Mouse (Mus musculus) neutrophil, adult 5-6 weeks (primary cell): ENCODE results near the gene Scd2. TPM values are rescaled to one million over a fixed set of nuclear protein-coding genes. Genes with fewer than 3 reads are reported as not detected.
A peak's percentile ranks its signal among the peaks of the same experiment; 100 is the strongest.
"Not testable (repeated sequence)": the region's sequence is repeated elsewhere in the genome, so short reads cannot be mapped to it uniquely, and the experiment has no call there.

Experiments
- ATAC-seq: fragments of 151-379, 151-347 bp; 2 replicates; pipeline ENCODE4 v1.8.0; 2017; ENCODE audit warnings: mild to moderate bottlenecking, moderate TSS enrichment; ENCODE audit not compliant: insufficient number of reproducible peaks, poor library complexity, low FRiP score, severe bottlenecking; ENCODE audit errors: extremely low read depth
- total RNA-seq: library from RNA; stranded (forward); fragments of 200-1000 nt; gene quantifications from 2 replicates; pipeline ENCODE4 v1.2.3, GENCODE M21; 2017

Scd2 gene
- total RNA-seq, 1 experiment from 2014 or later, result 24.1 TPM

DNA sequence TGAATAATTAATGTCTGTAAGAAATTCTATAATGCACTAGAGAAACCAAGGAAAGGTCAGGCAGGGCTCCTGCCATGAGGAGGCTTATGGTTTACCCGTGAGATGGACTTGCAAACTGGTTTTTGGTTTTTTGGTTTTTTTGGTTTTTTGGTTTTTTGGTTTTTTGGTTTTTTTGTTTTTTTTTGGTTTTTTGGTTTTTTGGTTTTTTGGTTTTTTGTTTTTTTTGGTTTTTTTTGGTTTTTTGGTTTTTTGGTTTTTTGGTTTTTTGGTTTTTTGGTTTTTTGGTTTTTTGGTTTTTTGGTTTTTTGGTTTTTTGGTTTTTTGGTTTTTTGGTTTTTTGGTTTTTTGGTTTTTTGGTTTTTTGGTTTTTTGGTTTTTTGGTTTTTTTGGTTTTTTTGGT is 37.7 kb downstream of the Scd2 start:
- ATAC-seq, result not testable (repeated sequence)

DNA sequence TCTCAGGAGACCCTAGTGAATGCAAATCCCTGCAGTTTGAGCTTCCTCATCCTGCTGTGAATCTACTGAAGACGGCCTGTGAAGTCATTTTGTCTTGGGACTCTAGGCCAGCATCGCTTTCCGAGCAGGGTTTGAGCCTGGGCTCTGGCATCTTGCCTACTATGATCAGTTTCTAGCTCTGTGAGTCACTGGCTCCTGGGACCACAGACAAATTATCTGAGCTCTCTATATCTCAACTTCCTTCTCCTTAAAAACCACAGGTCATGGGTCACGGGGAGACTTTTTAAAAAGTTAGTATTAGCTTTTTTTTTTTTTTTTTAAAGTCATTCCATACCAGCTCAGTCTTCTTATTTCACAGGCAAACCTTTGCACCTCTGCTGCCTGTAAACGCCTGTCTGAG is 38.4 kb downstream of the Scd2 start:
- no peak for ATAC-seq

DNA sequence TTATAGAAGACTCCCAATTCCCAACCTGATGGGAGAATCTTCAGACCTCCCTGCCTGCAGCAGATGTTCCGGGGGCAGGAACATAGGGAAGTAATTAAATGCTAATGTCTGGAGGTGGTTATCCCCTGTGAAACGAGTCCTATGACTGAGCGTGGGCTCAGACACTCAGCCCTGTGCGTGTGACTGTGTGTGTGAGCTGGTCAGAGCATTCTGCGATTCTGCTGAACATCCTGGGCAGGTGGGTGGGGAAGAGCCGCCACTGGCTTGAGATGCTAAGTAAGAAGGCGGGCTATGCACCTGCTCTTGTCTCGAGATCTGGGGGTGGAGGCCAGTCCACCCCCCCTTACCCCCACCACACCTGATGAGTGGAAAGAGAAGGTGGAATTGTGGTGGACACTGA is 38.9 kb downstream of the Scd2 start:
- 0 out of 2 replicates have a peak, but pooled peaks have one; percentile 6 for ATAC-seq

DNA sequence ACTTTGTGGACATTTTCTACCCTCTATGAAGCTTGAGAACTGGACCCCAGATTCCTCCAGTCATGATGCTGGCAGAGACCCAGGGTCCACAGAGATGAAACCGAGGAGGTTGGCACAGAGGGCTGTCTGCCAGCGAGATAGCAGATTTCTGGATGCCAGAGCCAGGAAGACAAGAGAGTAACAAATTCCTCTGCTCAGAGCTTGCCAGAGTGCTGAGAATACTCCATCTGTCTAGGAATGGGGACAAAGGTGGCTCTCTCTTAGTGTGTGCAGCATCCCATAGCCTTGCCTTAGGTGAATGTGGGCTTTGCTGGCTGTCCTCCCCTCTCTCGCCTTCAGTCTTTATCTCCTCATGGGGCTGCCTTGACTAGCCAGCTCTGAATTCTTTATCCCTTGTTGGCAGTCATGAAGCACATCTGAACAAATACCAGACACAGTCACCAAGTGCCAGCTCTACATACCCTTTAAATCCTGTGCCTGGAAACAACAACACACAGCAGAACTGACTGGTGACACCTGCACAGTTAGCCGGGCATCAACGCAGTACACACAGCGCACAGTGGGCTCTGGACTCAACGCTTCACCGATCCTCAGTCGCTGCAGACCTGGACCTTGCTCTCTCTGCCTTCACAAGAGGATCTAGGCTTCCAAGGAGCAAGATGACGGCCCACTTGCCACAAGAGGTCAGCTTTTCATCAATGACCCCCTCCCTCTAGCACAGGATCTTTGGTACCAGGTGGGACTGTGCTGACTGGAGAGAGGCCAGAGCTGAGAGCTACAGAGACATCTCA is 39.6 kb downstream of the Scd2 start, which contains the start of gene Scd4:
Gene Scd4, plus strand, starts transcription at position 260 of the 791 bp plus-strand sequence.
- no peak for ATAC-seq

DNA sequence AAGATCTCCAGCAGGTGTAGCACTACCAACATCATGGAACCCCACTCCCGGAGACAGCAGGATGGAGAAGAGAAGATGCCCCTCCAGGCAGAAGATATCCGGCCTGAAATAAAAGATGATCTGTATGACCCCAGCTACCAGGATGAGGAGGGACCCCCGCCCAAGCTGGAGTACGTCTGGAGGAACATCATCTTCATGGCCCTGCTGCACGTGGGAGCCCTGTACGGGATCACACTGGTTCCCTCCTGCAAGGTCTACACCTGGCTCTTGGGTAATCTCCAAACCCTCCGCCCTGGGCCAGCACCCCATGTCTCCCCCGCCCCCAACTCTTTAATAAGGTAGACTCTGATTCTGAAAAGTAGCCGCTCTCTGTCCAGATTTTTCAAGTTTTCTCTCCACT is 40.5 kb downstream of the Scd2 start:
- ATAC-seq, result no peak

DNA sequence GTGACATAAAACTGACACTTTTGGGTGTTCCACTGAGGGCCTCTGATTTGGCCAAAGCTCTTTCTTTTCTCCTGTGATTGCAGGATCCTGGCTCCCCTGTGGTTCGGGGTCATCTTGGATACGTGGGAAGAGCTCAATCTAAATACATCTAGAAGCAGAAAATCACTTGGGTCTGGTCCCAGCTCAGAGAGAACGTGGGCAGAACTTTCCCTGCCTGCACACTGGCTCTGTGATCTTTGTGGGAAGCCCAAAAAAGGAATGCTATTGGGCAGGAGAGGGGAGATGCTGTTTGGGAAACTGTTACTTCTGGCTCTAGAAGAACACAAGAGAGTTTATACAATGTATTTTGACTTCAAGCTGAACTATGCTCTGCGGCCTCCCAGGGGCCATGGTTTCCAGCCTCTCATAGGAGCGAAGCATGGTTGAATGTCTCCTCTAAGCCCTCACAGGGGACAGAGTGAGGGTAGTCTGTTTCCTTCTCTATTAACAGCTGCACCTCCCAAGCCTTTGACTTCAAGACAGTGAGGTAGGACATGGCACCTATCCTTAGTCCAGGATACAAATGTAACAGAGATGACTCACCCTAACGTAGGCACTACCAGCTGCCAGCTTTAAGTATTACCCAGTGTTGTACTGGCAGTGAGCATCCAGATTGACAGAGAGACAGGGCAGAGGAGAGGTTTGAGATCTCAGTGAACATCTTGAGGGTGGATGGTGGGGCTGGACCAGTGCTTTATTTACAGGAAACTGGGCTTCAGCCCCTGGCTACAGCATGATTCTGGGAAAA is 42.6 kb downstream of the Scd2 start:
- no peak for ATAC-seq

DNA sequence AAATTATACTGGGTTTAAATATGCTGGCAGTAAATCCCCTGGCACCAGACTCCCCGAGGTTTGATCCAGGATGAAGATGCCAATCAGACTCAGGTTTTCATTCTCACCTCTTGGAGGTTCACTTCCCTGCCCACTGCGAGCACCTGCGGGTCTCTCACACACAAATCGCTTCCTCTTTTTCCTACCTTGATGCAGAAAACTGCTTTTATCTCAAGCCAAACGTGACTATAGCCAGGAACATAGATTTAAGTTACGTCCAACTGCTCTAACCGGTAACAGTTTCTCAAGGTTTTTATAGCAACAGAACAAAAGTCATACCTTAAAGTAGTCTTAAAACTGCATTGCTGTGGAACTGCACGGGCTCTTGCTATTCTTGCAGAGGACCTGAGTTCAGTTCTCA is 56.2 kb downstream of the Scd2 start:
- ATAC-seq, result no peak

DNA sequence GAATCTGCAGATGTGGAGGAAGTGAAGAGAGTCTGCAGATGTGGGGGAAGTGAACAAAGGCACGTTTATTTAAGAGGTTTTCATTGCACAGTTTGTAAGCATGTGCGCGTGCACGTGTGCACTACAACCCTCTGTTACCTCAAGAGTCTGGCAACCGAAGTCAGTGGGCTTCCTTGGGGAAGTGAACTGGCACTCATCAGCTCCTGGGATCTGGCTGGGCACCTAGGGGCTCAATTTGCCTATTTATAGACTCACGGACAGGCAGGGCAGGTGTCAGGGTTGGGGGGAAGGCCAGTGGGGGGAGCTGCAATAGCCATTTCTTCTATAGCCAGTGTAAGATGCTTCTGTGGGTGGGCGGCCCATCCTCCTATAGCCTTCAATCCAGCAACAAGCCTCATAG is 58.3 kb downstream of the Scd2 start:
- ATAC-seq, result no peak

Other genes with a start within 250 kb of the Scd2 start
- gene Erlin1, start 223.9 kb upstream of the Scd2 start, total RNA-seq, result 15.1 and 18.3 TPM in 2 replicates
- gene Chuk, start 186.2 kb upstream of the Scd2 start, total RNA-seq, result 132 and 136 TPM in 2 replicates
- gene Cwf19l1, start 157.8 kb upstream of the Scd2 start, total RNA-seq, result 16.0 and 20.7 TPM in 2 replicates
- 141 and 160 TPM in 2 replicates for gene Bloc1s2, start 147.2 kb upstream of the Scd2 start, total RNA-seq
- not detected in 2 replicates for gene Pkd2l1, start 101.2 kb upstream of the Scd2 start, total RNA-seq
- not detected in 2 replicates for gene Scd3, start 90.4 kb upstream of the Scd2 start, total RNA-seq
- gene Scd4, start 39.4 kb downstream of the Scd2 start, total RNA-seq, result 0.12 and 1.0 TPM in 2 replicates
- gene Scd1, start 114.2 kb downstream of the Scd2 start, total RNA-seq, result 296 and 305 TPM in 2 replicates
- not detected in 2 replicates for gene Wnt8b, start 199.8 kb downstream of the Scd2 start, total RNA-seq